Mouse (Mus musculus) common myeloid progenitor, adult 5-6 weeks (primary cell): ENCODE measurements at regions not wholly inside any gene's neighbourhood (a gene's known extent, or its start where the extent isn't known, plus 50 kb on each side); places are given as distances from the start of the nearest gene placed in this dataset.

Experiments
- ATAC-seq: replicated peaks from 2 replicates; pipeline ENCODE4 v1.8.0; 2016; ENCODE audit warnings: low read depth, mild to moderate bottlenecking, moderate TSS enrichment, inconsistent platforms; ENCODE audit not compliant: poor library complexity, severe bottlenecking

GRCm38 (mm10) chr14:24731872-24732525 is 245.1 kb downstream of the Rps24 start:
- no peak for ATAC-seq

- no peak for ATAC-seq
These were observed 246.4 kb downstream of the Rps24 start for GRCm38 (mm10) chr14:24733326-24733725.

- no peak for ATAC-seq
These were observed 251.9 kb downstream of the Rps24 start for GRCm38 (mm10) chr14:24738869-24739268.

- ATAC-seq = no peak
These were observed 257.5 kb downstream of the Rps24 start for GRCm38 (mm10) chr14:24744451-24744850.

GRCm38 (mm10) chr14:24745730-24746129 is 258.8 kb downstream of the Rps24 start:
- no peak for ATAC-seq

- no peak for ATAC-seq
These were observed 260.5 kb downstream of the Rps24 start for GRCm38 (mm10) chr14:24747471-24747795.

- no peak for ATAC-seq
These were observed 261.0 kb downstream of the Rps24 start for GRCm38 (mm10) chr14:24747796-24748496.

GRCm38 (mm10) chr14:24748497-24748862 is 261.6 kb downstream of the Rps24 start:
- ATAC-seq = no peak

GRCm38 (mm10) chr14:24749313-24749712 is 262.4 kb downstream of the Rps24 start:
- ATAC-seq = no peak

- ATAC-seq = no peak
These were observed 264.3 kb downstream of the Rps24 start for GRCm38 (mm10) chr14:24751227-24751626.

GRCm38 (mm10) chr14:24754753-24755152 is 267.8 kb downstream of the Rps24 start:
- ATAC-seq = no peak

- ATAC-seq = no peak
These were observed 268.6 kb downstream of the Rps24 start for GRCm38 (mm10) chr14:24755426-24756117.

- no peak for ATAC-seq
These were observed 270.4 kb downstream of the Rps24 start for GRCm38 (mm10) chr14:24757302-24757701.

- ATAC-seq = no peak
These were observed 270.9 kb downstream of the Rps24 start for GRCm38 (mm10) chr14:24757843-24758242.

- ATAC-seq = no peak
These were observed 274.0 kb downstream of the Rps24 start for GRCm38 (mm10) chr14:24760926-24761325.

GRCm38 (mm10) chr14:24762468-24763274 is 275.7 kb downstream of the Rps24 start:
- ATAC-seq = no peak

- ATAC-seq = no peak
These were observed 276.4 kb downstream of the Rps24 start for GRCm38 (mm10) chr14:24763275-24763812.

- no peak for ATAC-seq
These were observed 276.9 kb downstream of the Rps24 start for GRCm38 (mm10) chr14:24763845-24764244.

- ATAC-seq = no peak
These were observed 279.3 kb downstream of the Rps24 start for GRCm38 (mm10) chr14:24766260-24766659.

- ATAC-seq = no peak
These were observed 279.8 kb downstream of the Rps24 start for GRCm38 (mm10) chr14:24766690-24767089.
